Mouse (Mus musculus): ENCODE results near the gene Pde1c.
A peak's percentile ranks its signal among the peaks of the same experiment; 100 is the strongest.

Gene Pde1c

GRCm38 (mm10) chr6:56098427-56098826 lies 470.5 kb downstream of the Pde1c start:
- DNase-seq (ENCODE audit: low spot score in 2 of 2) = no peak

- DNase-seq (ENCODE audit: low spot score in 2 of 2) = peak in 1 of 2 experiments; percentile 3
Observed at GRCm38 (mm10) chr6:56076378-56076805, 492.5 kb downstream of the Pde1c start.

- no peak for DNase-seq (ENCODE audit: low spot score in 2 of 2)
Observed at GRCm38 (mm10) chr6:56068516-56068915, 500.4 kb downstream of the Pde1c start.

GRCm38 (mm10) chr6:56066632-56067282 lies 502.1 kb downstream of the Pde1c start:
- peak in 1 of 2 experiments; percentile 1 for DNase-seq (ENCODE audit: low spot score in 2 of 2)

GRCm38 (mm10) chr6:56063736-56064135 lies 505.2 kb downstream of the Pde1c start:
- DNase-seq (ENCODE audit: low spot score in 2 of 2) = no peak

- DNase-seq (ENCODE audit: low spot score in 2 of 2) = no peak
Observed at GRCm38 (mm10) chr6:56049104-56049503, 519.8 kb downstream of the Pde1c start.

- DNase-seq (ENCODE audit: low spot score in 2 of 2) = no peak
Observed at GRCm38 (mm10) chr6:56048580-56048979, 520.3 kb downstream of the Pde1c start.

GRCm38 (mm10) chr6:56044716-56045115 lies 524.2 kb downstream of the Pde1c start:
- DNase-seq (ENCODE audit: low spot score in 2 of 2) = no peak

- DNase-seq (ENCODE audit: low spot score in 2 of 2) = no peak
Observed at GRCm38 (mm10) chr6:56044270-56044669, 524.6 kb downstream of the Pde1c start.

GRCm38 (mm10) chr6:56039476-56040055 lies 529.3 kb downstream of the Pde1c start:
- DNase-seq (ENCODE audit: low spot score in 2 of 2) = no peak

- no peak for DNase-seq (ENCODE audit: low spot score in 2 of 2)
Observed at GRCm38 (mm10) chr6:56035054-56035453, 533.8 kb downstream of the Pde1c start.

- peak; percentile 6 to 31 for DNase-seq (ENCODE audit: low spot score in 2 of 2)
Observed at GRCm38 (mm10) chr6:56032231-56032630, 536.7 kb downstream of the Pde1c start.

- no peak for DNase-seq (ENCODE audit: low spot score in 2 of 2)
Observed at GRCm38 (mm10) chr6:56029986-56030385, 538.9 kb downstream of the Pde1c start.

- no peak for DNase-seq (ENCODE audit: low spot score in 2 of 2)
Observed at GRCm38 (mm10) chr6:56027966-56028365, 540.9 kb downstream of the Pde1c start.

GRCm38 (mm10) chr6:56027318-56027717 lies 541.6 kb downstream of the Pde1c start:
- no peak for DNase-seq (ENCODE audit: low spot score in 2 of 2)

- DNase-seq (ENCODE audit: low spot score in 2 of 2) = no peak
Observed at GRCm38 (mm10) chr6:56025533-56025932, 543.4 kb downstream of the Pde1c start.
